Mouse (Mus musculus) c-Kit-positive CD71-positive TER-119-negative erythroid progenitor cells, embryonic 14.5 days (primary cell): ENCODE results near the gene Xpnpep1.
A peak's percentile ranks its signal among the peaks of the same experiment; 100 is the strongest.

Source experiments
- DNase-seq: peaks from one replicate; pipeline ENCODE4 v3.0.0-alpha.2; 2013; ENCODE audit warnings: low read depth

Gene Xpnpep1

GRCm38 (mm10) chr19:52992880-52993440 lies 47.1 kb downstream of the Xpnpep1 start:
- DNase-seq, result peak; percentile 23

GRCm38 (mm10) chr19:52991924-52992323 lies 48.1 kb downstream of the Xpnpep1 start:
- no peak for DNase-seq

GRCm38 (mm10) chr19:52979020-52979711 lies 60.8 kb downstream of the Xpnpep1 start:
- no peak for DNase-seq

- peak; percentile 38 for DNase-seq
Observed at GRCm38 (mm10) chr19:52975564-52976185, 64.3 kb downstream of the Xpnpep1 start.

- no peak for DNase-seq
Observed at GRCm38 (mm10) chr19:52966339-52966738, 73.7 kb downstream of the Xpnpep1 start.

- DNase-seq, result no peak
Observed at GRCm38 (mm10) chr19:52962745-52963144, 77.3 kb downstream of the Xpnpep1 start.

GRCm38 (mm10) chr19:52922678-52923495 lies 117.1 kb downstream of the Xpnpep1 start:
- no peak for DNase-seq

- no peak for DNase-seq
Observed at GRCm38 (mm10) chr19:52904182-52904581, 135.8 kb downstream of the Xpnpep1 start.

- no peak for DNase-seq
Observed at GRCm38 (mm10) chr19:52891807-52892442, 148.1 kb downstream of the Xpnpep1 start.
